Mouse (Mus musculus): ENCODE data around the gene Stx5a.

The Stx5a gene

DNA sequence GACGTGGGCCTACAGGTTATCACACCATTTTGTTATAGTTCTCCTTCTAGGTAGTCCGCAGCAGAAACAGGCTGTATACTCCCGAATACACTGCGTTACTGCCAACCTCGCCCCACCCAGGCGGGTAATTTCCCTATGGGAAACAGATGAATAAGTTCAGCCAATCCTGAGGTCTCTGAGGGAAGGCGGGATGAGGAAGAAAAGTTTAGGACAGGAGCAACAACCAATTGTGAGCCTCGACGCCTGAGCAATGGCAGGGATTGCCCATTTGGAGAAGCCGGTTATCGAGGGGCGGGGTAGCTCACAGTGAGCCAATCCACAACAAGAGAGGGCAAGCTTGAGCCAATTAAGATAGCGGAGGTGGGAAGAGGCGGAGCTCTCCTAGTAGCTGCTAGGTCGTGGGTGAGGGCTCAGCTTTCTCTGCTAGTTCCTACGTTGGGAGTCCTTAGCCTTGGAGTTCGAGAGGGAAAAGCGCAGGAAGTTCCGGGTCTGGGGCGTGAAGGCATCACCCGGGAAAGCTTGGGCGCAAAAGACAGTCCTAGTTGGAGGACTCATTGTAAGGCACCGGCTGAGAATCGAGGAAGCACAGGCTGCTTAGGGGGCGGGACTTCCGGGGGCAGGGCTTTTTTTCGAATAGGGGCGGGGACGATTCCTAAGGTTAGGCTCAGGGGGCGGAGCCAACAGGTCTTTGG is 61.1 kb downstream of the Stx5a start, which contains the start of gene Zbtb3:
Gene Zbtb3 (plus strand): TSS at position 426 of the 692 bp plus-strand sequence.
- peak; percentile 97 to 98 for DNase-seq (ENCODE audit: low spot score in 2 of 2)

DNA sequence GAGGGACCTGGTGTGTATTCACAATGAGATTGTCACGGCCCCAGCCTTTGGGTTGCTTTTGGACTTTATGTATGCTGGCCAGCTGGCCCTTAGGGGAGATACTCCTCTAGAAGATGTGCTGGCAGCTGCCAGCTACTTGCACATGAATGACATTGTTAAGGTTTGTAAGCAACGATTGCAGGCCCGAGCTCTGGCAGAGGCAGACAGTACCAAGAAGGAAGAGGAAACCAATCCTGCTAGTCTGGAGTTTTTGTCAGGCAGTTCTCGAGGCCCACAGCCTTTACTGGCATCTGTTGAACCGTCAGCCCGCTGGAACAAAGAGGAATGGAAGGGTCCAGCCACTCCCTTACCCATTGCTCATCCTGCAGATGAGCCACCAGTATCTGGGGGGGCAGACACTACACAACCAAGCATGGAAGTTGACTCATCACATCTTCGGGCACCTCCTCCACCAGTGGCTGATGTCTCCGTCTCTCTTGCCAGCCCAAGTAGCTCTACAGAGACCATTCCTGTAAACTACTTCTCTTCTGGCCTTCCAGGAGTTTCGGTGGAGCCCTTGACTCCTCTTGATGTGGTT is 62.1 kb downstream of the Stx5a start:
- no peak for DNase-seq (ENCODE audit: low spot score in 2 of 2)

DNA sequence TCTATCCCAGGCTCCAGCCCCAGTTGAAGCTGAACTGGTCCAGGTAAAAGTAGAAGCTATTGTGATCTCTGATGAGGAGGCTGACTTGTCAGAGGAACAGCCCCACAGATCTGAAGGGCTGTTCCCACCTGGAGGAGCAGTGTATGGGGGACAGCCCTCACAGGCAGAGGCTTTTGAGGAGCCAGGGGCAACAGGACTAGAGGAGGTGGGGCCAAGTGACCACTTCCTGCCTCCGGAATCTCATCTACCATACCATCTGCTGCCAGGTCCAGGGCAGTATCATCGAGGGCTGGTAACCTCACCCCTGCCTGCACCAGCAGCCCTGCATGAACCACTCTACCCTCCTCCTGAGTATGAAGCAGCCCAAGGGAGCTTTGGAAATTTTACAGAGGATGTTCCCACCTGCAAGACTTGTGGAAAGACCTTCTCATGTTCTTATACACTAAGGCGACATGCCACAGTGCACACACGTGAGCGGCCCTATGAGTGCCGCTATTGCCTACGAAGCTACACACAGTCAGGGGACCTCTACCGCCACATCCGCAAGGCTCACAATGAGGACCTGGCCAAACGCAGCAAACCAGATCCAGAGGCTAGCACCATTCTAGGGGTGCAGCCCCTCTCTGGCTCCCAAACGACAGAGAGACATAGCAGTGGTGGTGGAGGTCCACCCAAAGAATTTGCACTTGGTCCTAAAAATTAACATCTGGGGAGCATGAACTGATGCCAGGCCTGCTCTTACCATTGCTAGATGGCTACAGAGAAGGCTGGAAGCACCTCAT is 62.9 kb downstream of the Stx5a start:
- DNase-seq (ENCODE audit: low spot score in 2 of 2), result no peak
